Mouse (Mus musculus) hindbrain, embryonic 10.5 days (tissue): ENCODE results near the gene Cd47. TPM values are rescaled to one million over a fixed set of nuclear protein-coding genes. Genes with fewer than 3 reads are reported as not detected.

ENCODE experiments used
- DNase-seq: peaks from one replicate; pipeline ENCODE4 v3.0.0-alpha.2; 2017; ENCODE audit warnings: low spot score
- H3K27ac ChIP-seq: fragments of 300-500 bp; sonication (generic); 2 replicates; pipeline ENCODE4 v1.5.1; 2016; ENCODE audit warnings: mild to moderate bottlenecking, moderate library complexity
- H3K27me3 ChIP-seq: fragments of 300-500 bp; sonication (generic); 2 replicates; pipeline ENCODE4 v1.6.1; 2016; ENCODE audit warnings: mild to moderate bottlenecking; ENCODE audit not compliant: poor library complexity, insufficient read depth, severe bottlenecking
- H3K36me3 ChIP-seq: fragments of 300-500 bp; sonication (generic); 2 replicates; pipeline ENCODE4 v1.6.1; 2016; ENCODE audit warnings: mild to moderate bottlenecking, moderate library complexity
- H3K4me1 ChIP-seq: fragments of 300-500 bp; sonication (generic); replicated peaks from 2 replicates; pipeline ENCODE4 v1.6.1; 2016; ENCODE audit warnings: mild to moderate bottlenecking
- H3K4me3 ChIP-seq: fragments of 300-500 bp; sonication (generic); 2 replicates; pipeline ENCODE4 v1.5.1; 2016; ENCODE audit warnings: mild to moderate bottlenecking, moderate library complexity
- H3K9me3 ChIP-seq: fragments of 300-500 bp; sonication (generic); 2 replicates; pipeline ENCODE4 v1.6.1; 2016; ENCODE audit warnings: mild to moderate bottlenecking, moderate library complexity
- WGBS: fragments of 180-500 bp; shearing (Covaris S2); methylation state at CpG from one replicate; pipeline ENCODE4 v1.1.7; 2016; 5-methylcytosine and 5-hydroxymethylcytosine counted together
- polyA plus RNA-seq: library from polyadenylated mRNA; unstranded; fragments of >200 nt; fragmentation: Nextera tagmentation; extraction: Ambion mirVana; gene quantifications from 2 replicates; pipeline ENCODE4 v1.2.1, GENCODE M21; 2016

The Cd47 gene
- polyA plus RNA-seq, 1 experiment from 2014 or later: 44.1 TPM

DNA sequence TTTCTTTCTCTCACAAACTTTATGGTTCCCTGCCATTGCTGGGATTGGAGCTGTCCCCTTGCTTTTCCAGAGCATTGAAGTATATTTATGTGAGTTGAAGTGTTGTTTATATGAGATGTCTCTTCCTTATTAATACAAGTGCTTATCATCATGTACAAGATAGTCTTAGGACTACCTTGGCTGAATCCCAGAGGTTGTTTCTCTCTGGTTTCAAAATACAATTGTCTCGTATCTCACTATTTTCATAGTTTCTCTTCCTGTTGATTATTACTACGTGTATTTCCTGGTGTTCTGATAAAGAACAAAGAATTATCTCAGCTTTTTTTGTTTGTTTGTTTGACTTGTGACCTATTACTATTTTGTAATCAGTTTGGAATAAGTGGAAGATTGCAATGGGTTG is 73.6 kb downstream of the Cd47 start:
- no peak for DNase-seq
- Histone ChIP-seq H3K4me3 (no peak overlapping the region), H3K9me3 (no peaks in the 10 kb centered on the region), H3K27ac (no peak overlapping the region), H3K4me1 (no peaks in the 10 kb centered on the region), H3K27me3 (no peaks in the 10 kb centered on the region), H3K36me3 (peaks cover 12% of the 10 kb centered on the region)
- WGBS: 89% methylated on average over 2 of the region's 2 CpGs

DNA sequence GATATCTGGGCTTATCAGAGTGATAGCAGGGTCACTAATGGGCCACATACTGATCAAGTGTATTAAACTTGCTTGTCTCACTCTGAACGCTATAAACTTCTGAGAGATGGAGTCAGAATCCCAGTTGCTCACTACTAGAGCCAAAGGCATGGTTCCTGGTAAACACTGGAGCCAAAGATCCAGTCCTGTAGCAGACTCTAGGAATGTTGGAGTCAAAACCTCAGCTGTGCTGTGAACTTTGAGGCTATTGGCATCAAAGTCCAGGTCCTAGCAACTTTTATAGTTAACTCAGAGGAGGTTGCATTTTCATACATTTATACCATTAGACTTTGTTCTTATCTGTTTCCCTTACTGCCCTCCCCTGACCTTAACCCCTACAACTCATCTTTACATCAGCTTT is 74.2 kb downstream of the Cd47 start:
- Histone ChIP-seq H3K9me3 (no peaks in the 10 kb centered on the region), H3K4me1 (no peaks in the 10 kb centered on the region), H3K36me3 (0 out of 2 replicates have a peak, but pooled peaks cover 6% of the 10 kb centered on the region), H3K27me3 (no peaks in the 10 kb centered on the region), H3K4me3 (no peak overlapping the region), H3K27ac (no peak overlapping the region)
- DNase-seq: no peak
- WGBS: 84% methylated on average over 1 of the region's 1 CpGs

DNA sequence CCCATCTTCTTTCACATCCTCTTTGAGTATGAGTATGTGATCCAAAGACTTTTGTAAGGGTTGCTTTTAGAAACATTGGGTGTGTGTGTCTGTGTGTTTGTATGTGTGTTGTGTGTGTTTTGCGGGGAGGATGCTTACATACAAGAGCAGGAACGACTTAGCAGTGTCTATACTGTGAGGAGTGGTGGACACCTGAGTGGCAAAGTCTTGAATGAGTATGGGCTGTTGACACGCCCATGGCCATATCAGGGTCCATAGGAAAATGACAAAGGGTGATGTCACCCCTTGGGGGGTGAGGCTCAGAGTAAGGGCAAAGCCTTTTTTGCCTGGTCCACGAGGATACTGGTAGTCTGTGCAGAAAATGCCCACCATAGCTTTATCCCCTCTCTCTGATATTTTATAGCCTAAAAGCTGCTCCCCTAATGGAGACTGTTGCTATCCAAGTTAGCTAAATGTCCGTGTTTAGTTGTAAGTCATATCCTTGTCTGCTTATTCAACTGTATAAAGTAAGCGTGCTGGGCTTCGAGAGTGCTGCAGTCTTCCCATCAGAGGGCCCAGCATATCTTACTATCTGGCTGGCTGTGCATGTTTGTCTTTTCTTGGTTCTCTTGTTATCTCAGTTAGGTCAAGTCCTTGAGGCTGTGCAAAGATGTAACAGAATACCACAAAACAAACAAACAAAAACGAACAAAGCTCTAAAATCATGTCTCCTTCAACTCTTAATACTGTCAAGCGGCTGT is 76.1 kb downstream of the Cd47 start:
- H3K27ac ChIP-seq: no peak overlapping the region
- no peak for DNase-seq
- H3K36me3 ChIP-seq: no peaks in the 10 kb centered on the region
- no peak overlapping the region for H3K4me3 ChIP-seq
- H3K4me1 ChIP-seq: no peaks in the 10 kb centered on the region
- 88% methylated on average over 9 of the region's 9 CpGs for WGBS
- H3K27me3 ChIP-seq: no peaks in the 10 kb centered on the region
- no peaks in the 10 kb centered on the region for H3K9me3 ChIP-seq

DNA sequence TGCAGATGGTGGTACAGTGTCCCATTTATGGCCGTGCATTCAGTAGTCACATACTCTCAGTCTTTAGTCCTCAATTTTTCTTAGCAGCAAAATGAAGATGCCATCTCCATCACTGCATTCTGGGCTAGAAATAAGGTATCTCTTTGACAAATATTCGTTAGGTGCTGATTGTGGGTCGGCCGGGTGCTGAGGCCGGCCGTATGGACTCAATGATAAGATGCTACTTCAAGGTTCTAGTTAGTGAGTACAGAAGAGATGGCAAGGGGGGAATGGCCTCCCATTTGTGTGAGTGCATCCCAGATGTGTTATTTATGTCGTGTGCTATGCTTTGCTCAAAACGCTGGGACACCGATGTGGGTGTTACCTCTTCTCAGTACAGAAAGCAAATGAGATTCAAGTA is 76.9 kb downstream of the Cd47 start:
- WGBS: 95% methylated on average over 9 of the region's 9 CpGs
- Histone ChIP-seq H3K4me1 (no peaks in the 10 kb centered on the region), H3K36me3 (no peaks in the 10 kb centered on the region)

DNA sequence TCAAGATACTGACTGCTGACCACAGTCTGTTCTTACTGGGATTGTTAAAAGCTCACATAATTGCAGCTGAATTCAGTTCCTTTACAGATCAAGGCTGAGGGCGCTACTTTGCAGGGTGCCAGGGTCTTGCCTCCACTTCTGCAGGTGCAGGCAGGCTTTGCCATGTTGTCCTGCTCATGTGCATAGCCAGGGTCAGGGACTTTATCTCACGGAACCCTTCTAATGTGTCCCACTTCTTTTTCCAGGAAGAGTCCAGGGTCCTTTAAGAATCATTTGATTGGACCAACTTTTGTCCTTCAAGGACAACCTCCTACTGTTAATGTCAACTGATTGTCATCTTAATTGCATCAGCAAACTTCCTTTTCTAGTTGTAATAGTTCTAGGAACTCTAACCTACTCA is 77.7 kb downstream of the Cd47 start:
- DNase-seq: no peak
- Histone ChIP-seq H3K27me3 (no peaks in the 10 kb centered on the region), H3K27ac (no peak overlapping the region), H3K9me3 (no peaks in the 10 kb centered on the region), H3K4me3 (no peak overlapping the region), H3K36me3 (no peaks in the 10 kb centered on the region), H3K4me1 (no peaks in the 10 kb centered on the region)
- WGBS: 89% methylated on average over 2 of the region's 2 CpGs

More for the DNA sequence above, 76.9 kb downstream of the Cd47 start:
- Histone ChIP-seq H3K27me3 (no peaks in the 10 kb centered on the region), H3K9me3 (no peaks in the 10 kb centered on the region), H3K27ac (no peak overlapping the region), H3K4me3 (no peak overlapping the region)
- DNase-seq: no peak

DNA sequence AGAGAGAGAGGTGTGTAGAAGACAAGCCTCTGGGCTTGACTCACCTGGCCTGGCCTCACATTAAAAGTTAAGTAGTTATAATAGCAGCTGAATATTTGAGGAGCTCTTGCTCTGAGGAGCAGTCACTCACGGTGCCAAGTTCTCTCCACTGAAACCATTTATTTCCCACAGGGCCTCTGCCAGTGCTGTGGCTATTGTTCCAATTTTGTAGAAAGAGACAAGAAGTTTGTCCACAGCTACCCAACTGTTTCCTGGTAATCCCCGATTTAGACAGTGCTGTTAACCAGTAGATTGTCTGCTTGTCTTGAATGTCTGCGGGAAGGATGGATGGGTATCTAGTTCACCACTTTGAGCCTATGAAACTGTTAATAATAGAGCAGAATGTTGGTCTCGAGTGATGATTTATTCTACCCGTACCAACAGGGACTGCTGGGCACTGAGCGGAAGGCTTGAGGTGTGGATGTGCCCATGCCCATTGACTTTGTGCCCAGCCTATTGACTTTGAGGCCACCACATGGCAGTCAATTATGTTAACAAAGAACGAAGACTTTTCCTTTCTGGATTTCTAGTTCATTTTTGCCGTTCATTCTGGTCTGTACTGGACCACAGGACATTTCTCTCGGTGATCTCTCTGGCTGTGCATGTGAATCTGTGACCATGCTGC is 86.2 kb downstream of the Cd47 start:
- H3K27me3 ChIP-seq: no peaks in the 10 kb centered on the region
- no peak overlapping the region for H3K27ac ChIP-seq
- no peaks in the 10 kb centered on the region for H3K9me3 ChIP-seq
- H3K36me3 ChIP-seq: peaks cover 9% of the 10 kb centered on the region
- WGBS: 94% methylated on average over 9 of the region's 9 CpGs
- no peak for DNase-seq
- H3K4me3 ChIP-seq: no peak overlapping the region
- no peaks in the 10 kb centered on the region for H3K4me1 ChIP-seq

DNA sequence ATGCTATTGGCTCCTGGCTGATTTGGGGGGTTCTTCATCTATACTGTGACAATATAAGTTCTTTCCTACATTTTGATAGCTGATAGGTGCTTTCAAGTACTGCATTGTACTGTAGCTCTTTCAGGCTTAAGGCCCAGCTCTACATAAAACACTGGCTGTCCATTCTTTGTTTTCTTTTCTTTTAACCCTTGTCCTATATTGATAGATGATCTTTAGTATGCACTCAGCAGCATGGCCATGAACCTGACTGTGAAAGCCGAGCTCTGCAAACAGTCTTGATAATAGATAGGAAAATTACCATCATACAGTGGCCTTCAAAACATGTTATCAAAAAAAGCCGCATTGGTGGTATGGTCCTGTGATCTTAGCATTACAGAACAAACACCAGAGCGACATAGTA is 87.0 kb downstream of the Cd47 start:
- WGBS: 87% methylated on average over 3 of the region's 3 CpGs
- Histone ChIP-seq H3K27ac (no peak overlapping the region), H3K9me3 (peaks cover 4% of the 10 kb centered on the region; the same call in 1 of the 2 replicates), H3K4me3 (no peak overlapping the region), H3K36me3 (peaks cover 13% of the 10 kb centered on the region), H3K27me3 (no peaks in the 10 kb centered on the region), H3K4me1 (no peaks in the 10 kb centered on the region)
- no peak for DNase-seq

DNA sequence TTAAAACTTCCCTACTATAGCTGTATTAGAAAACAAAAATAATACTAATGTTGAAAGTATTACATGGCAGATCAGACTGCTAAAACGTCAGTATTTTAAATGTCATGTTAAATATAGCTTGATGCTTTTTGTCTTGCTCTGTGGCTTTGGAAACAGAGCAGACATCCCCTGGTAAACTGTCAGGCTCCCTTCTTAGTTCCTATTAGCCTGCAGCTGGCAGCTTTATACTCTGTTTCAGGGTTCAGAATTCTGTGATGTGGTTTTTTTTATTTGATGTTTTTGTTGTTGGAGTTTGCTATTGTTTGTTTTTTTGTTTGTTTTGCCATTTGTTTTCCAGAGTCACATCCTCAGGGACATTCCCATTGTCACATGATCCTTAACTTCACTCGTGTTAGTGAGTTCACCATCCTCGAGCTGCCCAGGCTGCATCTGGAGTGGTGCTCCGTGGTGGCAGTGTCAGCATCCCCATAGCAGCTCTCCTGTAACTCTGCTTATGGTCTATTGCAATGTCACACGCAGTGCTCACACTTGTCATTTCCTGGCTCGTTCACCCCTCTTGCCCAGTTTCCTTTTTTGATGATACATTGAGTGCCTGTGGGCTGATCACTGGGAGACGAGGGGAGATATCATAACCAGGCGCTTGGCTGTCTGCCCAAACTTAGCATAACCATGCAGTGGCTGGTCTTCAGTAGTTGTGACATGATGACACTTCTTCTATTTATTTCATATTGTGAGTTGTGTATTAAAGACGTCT is 87.7 kb downstream of the Cd47 start:
- Histone ChIP-seq H3K27me3 (no peaks in the 10 kb centered on the region), H3K36me3 (peaks cover 18% of the 10 kb centered on the region), H3K4me1 (no peaks in the 10 kb centered on the region), H3K9me3 (peaks cover 5% of the 10 kb centered on the region; the same call in 1 of the 2 replicates), H3K27ac (no peak overlapping the region), H3K4me3 (no peak overlapping the region)
- WGBS: 84% methylated on average over 9 of the region's 9 CpGs
- DNase-seq: no peak

DNA sequence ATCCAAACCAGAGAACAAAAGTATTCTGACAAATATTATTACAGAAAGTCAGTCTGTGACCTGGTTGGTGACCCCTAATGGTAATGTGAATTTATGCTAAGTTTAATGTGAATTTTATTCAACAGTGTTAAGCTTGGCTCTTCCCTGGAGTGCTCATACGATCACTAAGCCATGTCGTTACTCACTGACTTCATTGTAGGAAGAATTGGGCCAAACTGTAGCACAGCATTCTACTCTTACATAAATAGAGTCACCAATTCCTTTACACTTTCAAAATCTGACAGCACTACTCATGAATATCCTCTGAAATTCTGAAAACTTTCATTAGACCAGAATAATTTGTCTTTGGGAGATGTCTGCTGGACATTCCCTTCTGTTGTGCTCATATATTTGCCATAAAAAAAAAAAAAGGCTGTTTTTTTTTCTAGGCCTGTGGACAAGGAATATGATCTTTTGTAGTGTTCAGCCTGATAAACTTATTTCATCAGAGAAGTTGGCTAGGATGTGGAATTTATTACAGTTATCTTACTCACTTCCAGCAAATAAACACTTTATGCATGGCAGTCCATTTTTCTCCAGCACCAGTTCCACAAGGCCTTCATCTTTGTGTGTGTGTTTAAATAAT is 88.8 kb downstream of the Cd47 start:
- no peak overlapping the region for H3K27ac ChIP-seq
- 92% methylated on average over 2 of the region's 2 CpGs for WGBS
- H3K36me3 ChIP-seq: peaks cover 19% of the 10 kb centered on the region
- H3K4me3 ChIP-seq: no peak overlapping the region
- H3K9me3 ChIP-seq: peaks cover 5% of the 10 kb centered on the region; the same call in 1 of the 2 replicates
- no peaks in the 10 kb centered on the region for H3K27me3 ChIP-seq
- peaks cover 1% of the 10 kb centered on the region; the same call in 1 of the 2 replicates for H3K4me1 ChIP-seq
- DNase-seq: no peak

DNA sequence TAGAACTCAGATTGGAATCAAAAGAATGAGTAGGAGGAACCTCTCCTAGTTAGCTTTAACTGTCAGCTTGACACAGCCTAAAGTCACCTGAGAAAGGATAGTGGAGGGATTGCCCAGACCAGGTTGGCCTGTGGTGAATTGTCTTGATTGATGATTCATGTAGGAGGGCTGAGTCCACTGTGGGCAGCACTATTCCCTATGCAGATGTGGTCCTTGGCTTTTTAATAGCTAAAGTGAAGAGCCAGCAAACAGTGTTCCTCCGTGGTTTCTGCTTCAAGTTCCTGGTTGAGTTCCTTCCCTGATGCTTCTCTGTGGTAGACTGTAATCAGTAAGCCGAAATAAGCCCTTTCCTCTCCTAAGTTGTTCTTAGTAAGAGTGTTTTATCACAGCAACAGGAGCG is 91.9 kb downstream of the Cd47 start:
- Histone ChIP-seq H3K4me3 (no peak overlapping the region), H3K9me3 (peaks cover 5% of the 10 kb centered on the region; the same call in 1 of the 2 replicates), H3K36me3 (peaks cover 20% of the 10 kb centered on the region; the same call in 1 of the 2 replicates), H3K27ac (no peak overlapping the region), H3K4me1 (peaks cover 5% of the 10 kb centered on the region; the same call in 1 of the 2 replicates), H3K27me3 (no peaks in the 10 kb centered on the region)
- DNase-seq: no peak
- WGBS: 94% methylated on average over 3 of the region's 3 CpGs

DNA sequence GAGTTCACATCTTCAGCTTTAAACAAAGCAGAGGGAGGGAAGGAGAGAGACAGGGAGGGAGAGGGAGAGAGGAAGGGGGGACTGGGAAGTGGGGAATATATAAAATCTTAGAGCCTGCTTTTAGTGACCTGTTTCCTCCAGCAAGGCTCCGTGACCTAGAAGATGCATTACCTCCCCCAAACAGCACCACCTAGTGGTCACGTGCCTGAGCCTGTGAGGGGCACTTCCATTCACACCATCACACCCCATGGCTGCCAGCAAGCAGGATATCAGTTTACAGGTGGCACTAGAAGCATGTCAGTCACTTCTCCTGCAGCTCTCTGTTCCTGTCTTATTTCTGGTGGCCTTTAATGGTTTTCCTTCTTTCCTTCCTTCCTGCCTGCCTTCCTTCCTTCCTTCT is 92.6 kb downstream of the Cd47 start:
- H3K27ac ChIP-seq: no peak overlapping the region
- no peaks in the 10 kb centered on the region for H3K27me3 ChIP-seq
- H3K9me3 ChIP-seq: peaks cover 5% of the 10 kb centered on the region; the same call in 1 of the 2 replicates
- H3K36me3 ChIP-seq: peaks cover 20% of the 10 kb centered on the region; the same call in 1 of the 2 replicates
- H3K4me3 ChIP-seq: no peak overlapping the region
- peaks cover 5% of the 10 kb centered on the region; the same call in 1 of the 2 replicates for H3K4me1 ChIP-seq
- no peak for DNase-seq
- WGBS: 78% methylated on average over 2 of the region's 2 CpGs

DNA sequence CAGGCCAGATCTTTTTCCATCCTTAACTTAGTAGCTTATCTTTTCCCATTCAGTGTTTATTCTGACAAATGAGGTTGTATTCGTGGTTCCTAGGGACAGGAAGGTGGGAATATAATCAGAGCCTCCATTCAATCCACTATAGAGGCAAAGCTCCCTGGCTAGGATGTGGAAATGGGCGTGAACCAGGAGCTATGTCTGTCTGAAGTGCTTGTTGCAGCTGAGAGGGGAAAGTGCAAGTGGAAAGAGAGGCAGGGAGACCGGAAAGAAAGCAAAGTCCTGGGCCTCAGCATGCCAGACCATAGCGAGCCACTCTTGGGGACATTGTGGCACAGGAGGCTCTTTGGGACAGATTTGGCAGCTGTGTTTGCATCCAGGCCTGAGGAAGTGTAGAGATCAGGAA is 94.3 kb downstream of the Cd47 start:
- Histone ChIP-seq H3K27ac (no peak overlapping the region), H3K27me3 (no peaks in the 10 kb centered on the region), H3K4me1 (peaks cover 5% of the 10 kb centered on the region; the same call in 1 of the 2 replicates), H3K36me3 (peaks cover 23% of the 10 kb centered on the region), H3K9me3 (peaks cover 5% of the 10 kb centered on the region; the same call in 1 of the 2 replicates), H3K4me3 (no peak overlapping the region)
- WGBS: 57% methylated on average over 4 of the region's 4 CpGs
- DNase-seq: no peak
